Mouse (Mus musculus): ENCODE measurements around the gene Gm28891. TPM values are rescaled to one million over a fixed set of nuclear protein-coding genes. Genes with fewer than 3 reads are reported as not detected.
"Not testable (repeated sequence)": the region's sequence is repeated elsewhere in the genome, so short reads cannot be mapped to it uniquely, and the experiment has no call there.

The Gm28891 gene
- total RNA-seq (2021): not detected
- long read RNA-seq, experiment 1: 0 reads
- long read RNA-seq, experiment 2: 0 reads

- not testable (repeated sequence) for DNase-seq
These were observed at the start of gene Gm28891 for GRCm38 (mm10) chrY:60240902-60241301. Gene Gm28891 (plus strand): TSS chrY:60241202.

Measured in heart, adult 18-20 months (tissue).